Mouse (Mus musculus): ENCODE data around the gene Elmo2.

DNA sequence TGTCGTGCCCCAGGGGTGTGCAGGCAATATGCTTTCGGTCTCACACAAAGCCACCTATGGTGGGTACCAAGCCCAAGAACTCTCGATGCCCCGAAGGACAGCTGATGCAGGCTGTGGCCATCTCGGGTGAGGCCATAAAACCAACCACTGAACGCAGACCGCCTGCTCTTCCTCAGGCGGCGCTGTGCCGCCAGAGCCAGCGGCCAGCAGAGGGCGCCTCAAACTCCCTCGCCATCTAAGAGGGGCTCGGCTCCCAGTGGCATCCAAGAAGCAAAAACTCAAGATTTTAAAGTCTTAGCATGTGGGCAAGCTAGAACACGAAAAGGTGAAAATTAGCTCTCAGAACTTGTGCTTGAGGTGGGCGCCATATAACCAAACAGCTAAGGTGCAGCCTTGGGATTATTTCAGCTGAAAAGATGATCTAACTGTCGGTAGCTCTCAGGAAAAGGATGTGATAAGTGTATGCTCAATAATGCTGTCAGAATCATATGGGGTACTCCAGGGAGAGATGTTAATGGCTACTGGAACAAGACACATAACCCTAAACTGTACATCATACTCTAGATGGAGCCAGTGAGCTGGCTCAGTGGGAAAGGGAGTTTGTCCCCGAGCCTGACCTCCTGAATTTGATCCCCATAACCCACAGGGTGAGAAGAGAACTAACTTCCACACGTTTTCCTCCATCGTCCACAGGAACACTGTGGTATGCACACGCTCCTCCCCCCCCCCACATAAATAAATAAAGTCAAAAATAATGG, 38.2 kb upstream of the Elmo2 start:
- TF ChIP-seq CTCF (IDR thresholded peaks at IDR 0.05; ENCODE audit: insufficient read depth, low read length) (peak; percentile 61), POLR2A (IDR thresholded peaks at IDR 0.05; ENCODE audit: borderline replicate concordance, extremely low read depth, low read depth, low read length) (no peak)

All from lung, adult 2 months (tissue).